Mouse (Mus musculus) c-Kit-positive CD71-positive TER-119-positive erythroid progenitor cells, embryonic 14.5 days (primary cell): Measurements from ENCODE around the gene Osbpl5.
A peak's percentile ranks its signal among the peaks of the same experiment; 100 is the strongest.

Experiments used
- DNase-seq: peaks from one replicate; pipeline ENCODE4 v3.0.0-alpha.2; 2013; ENCODE audit warnings: low spot score

Gene Osbpl5

DNA sequence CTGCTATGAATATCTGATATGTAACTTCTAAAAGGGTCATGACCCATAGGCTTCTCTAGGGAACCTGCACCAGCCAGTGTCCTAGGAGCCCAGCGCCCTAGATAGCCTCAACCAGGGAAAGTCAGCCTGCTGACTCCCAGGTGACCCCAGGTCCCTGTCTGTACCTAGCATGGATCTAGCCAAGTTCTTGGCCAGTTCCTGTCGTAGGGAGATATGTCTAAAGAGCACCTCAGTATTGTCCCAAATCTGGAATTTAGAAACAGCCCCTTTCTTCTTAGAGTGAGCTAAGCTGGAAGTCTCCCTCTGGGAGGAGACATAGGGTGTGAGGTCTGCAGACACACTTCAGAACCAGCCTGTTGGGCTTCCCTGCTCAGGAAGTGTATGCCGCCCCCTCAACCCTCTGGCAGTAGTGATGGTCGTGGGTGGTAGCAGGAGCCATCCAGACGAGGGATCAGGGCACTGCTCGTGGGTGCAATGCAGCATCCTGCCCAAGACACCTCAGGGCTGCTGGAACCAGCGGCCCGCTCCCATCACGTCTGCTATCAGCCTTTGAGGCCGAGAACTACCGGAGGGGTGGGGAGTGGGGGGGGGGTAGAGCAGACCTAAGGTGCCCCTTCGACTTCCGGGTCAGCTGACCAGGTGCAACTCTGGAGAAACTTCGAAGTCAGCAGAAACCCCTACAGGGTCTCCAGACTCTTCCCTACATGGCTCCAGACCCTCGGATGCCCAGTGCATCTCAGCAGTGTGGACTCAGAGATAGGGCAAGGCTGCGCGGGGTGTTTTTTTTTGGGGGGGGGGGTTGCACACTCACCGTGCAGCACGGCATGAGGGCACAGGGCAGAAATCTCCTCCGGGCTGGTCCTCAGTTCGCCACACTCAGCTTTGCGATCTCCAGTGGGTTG, at the start of gene Osbpl5:
Gene Osbpl5 (minus strand): TSS at position 861 of the 902 bp plus-strand sequence.
- DNase-seq, result no peak

DNA sequence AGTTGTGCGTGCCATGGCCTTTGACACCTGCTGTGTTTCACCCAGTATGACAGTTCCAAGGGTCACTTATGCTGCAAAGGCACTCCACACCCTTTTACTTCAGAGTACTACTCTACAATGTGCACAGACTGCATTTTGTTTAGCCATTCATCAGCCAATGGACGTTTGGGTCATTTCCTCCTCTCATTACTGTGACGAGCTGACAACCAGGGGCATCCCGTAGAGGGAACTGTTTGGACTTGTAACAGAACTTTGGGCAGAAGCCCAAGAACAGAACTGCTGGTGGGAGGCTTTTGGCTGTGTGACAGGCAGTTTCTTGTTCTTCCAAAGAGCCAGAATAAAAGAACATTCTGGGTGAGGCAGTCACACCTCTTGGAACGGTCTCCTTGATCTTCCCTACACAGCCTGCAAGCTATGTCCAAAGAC, 48.4 kb upstream of the Osbpl5 start:
- DNase-seq, result no peak

- DNase-seq, result no peak
Measured at GRCm38 (mm10) chr7:143801195-143802065, 44.6 kb upstream of the Osbpl5 start.

DNA sequence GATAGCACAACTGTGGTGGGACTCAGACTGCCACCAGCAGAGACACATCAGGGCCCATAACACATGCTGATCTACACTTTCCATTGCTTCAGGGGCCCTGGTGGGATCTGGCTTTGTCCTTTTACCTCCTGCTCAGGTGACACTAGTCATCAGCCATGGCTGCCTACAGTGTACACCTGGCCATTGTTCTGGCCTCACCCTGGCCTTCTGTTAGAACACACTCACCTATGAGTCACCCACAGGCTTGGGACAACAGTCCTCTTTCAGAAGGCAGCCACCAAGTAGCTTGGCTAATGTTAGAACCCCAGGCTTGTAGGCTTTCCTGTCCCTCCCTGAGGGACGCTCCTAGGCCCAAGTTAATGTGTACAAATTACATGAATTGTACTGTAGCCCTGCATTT, 44.0 kb upstream of the Osbpl5 start:
- no peak for DNase-seq

- no peak for DNase-seq
Measured at GRCm38 (mm10) chr7:143798783-143799182, 42.0 kb upstream of the Osbpl5 start.

- no peak for DNase-seq
Measured at GRCm38 (mm10) chr7:143793121-143793520, 36.3 kb upstream of the Osbpl5 start.

DNA sequence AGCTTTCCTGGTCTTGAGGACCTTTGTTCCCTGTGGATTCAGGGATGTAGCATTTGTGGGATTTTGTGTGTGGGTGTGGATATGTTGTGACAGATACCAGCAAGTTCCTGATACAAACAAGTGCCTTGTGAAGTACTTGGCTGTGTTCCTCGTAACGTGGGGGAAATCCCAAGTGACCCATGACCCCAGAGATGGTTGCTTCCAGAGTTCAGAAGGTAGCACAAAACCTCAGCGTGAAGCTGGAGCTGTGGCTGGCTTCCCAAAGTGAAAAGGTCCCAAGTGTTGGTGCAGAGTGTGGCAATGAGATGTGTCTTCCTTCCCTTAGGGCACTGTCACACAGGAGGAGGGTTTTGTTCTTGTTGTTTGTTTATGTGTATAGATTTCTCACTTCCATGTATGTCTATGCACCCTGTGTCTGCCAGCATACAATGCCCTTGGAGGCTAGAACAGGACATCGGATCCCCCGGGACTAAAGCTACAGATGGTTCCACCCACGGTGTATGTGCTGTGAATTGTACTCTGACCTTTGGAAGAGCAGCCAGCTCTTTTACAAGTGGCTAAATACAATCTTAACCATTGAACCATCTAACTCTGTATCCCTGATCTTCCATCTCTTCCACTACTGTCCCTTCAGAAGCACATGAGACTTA, 35.7 kb upstream of the Osbpl5 start:
- no peak for DNase-seq

- DNase-seq, result no peak
Measured at GRCm38 (mm10) chr7:143783996-143784829, 27.4 kb upstream of the Osbpl5 start, which contains the start of gene Mrgpre. Gene Mrgpre (minus strand): TSS chr7:143784500.

DNA sequence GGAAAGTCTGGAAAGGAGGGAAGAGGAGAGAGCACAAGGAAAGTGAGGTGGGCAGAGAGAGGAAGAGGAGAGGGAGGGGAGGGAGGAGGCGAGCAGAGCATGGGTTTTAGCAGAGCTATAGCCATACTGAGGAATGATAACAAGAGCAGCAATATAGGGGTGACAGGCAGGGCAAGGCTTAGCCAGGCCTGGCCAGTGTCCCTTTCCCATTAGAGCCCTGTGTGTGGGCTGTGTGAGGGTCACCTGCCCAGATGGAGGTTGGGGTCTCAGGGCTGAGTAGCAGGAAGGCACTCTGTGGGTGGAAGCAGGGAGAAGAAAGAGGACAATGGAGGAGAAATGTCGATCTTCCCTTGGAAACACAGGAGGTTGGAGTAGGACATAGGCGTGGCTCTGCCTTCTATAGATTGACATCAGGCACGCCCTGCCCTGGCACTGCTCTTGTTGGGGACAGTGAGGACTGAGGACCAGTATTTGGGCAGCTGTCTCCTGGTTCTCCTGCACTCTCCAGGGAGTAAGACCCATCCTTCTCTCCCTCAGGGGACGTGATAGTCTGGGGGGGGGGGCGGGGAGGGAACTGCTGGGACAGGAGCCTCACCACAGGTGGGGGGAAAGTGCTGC, 26.7 kb upstream of the Osbpl5 start:
- DNase-seq, result no peak

DNA sequence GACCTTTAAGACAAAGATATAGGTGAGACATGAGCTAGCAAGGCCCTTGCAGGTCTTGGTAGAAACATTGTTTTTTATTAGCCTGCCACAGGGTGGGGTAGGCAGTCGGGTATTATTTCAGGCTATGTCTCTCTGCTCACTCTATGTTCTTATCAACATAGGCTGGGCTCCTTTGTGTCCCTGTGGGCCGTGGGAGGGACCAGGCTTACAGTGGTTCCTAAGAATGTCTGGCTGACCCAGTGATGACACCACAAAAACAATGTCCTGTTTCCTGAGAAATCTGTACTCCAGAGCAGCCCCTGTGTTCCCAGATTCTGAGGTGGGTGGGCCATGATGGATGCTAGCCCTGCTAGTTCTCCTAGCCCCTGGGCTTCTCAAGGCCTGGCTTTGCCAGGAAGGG, 20.6 kb upstream of the Osbpl5 start:
- DNase-seq, result no peak

DNA sequence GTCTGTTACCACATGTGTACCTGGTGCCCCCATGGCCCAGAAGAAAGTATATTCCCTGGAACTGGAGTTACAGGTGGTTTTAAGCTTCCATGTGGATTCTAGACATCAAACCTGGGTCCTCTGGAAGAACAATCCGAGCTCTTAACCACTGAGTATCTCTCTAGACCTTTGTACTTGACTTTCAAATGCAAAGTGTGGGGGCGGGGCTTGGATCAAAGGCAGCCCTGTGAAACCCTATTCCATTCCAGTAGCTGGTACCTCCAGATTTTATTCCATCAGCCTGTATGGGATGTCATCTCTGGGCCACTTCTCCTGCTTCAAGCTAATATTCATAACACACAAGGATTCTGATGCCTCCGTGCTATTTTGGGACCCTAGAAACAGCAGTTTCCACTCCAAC, 19.4 kb upstream of the Osbpl5 start:
- DNase-seq, result no peak

GRCm38 (mm10) chr7:143769461-143769860, 12.7 kb upstream of the Osbpl5 start:
- no peak for DNase-seq

- no peak for DNase-seq
Measured at GRCm38 (mm10) chr7:143768267-143768666, 11.5 kb upstream of the Osbpl5 start.

- DNase-seq, result no peak
Measured at GRCm38 (mm10) chr7:143766893-143767292, 10.1 kb upstream of the Osbpl5 start, which contains the start of gene Mrgprg. Gene Mrgprg (minus strand): TSS chr7:143766993.

DNA sequence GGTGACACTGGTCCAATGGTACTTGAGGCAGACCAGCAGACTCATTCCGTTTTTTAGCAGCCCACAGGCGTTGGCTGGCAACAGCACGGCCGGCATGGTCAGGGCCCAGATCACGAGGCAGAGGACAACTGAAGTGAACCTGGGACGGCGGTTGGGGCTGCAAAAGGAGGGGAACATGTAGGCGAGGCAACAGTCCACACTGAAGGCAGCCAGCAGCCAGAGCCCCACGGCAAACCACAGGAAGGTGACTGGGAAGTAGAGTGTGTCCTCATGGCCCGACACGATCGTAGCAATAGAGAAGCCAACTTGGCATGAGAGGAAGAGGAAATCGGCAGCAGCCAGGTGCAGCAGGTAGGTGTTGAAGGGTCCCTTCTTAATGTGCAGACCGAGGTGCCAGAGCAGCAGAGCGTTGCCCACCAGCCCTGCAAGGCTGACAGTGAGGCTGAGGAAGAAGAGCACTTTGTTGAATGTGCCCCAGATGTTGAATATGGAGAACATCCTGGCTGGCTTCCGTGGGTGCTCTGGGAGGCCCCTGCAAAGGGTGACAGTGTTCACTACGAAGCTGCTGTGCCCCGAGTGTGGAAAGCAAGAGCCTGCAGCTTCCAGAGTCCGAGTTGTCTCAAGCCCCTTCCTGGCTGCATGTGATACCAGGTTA, 8.2 kb upstream of the Osbpl5 start:
- no peak for DNase-seq

- peak; percentile 29 for DNase-seq
Measured at GRCm38 (mm10) chr7:143763794-143764193, 7.0 kb upstream of the Osbpl5 start.

DNA sequence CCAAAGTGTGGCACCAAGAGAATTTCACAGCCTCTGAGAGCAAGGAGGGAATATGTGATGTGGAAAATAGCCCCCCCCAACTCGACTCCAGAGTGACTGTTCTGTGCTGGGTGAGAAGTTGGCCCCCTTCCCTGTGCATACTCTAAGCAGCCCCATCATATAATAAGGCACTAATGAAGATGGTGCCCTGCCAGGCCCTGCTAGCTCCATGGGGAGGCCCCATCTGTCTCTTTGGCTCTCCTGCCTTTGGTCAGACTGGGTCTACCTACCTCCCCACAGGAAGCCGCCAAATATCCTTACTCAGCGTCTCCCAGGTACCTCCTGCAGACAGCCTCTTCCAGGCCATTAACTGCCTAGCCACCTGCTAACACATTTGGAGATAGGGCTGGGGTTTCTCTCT, 2.2 kb upstream of the Osbpl5 start:
- no peak for DNase-seq

GRCm38 (mm10) chr7:143757696-143758095, 911 bp upstream of the Osbpl5 start:
- DNase-seq, result no peak

- DNase-seq, result peak; percentile 27
Measured at GRCm38 (mm10) chr7:143757027-143757390, 224 bp upstream of the Osbpl5 start.

DNA sequence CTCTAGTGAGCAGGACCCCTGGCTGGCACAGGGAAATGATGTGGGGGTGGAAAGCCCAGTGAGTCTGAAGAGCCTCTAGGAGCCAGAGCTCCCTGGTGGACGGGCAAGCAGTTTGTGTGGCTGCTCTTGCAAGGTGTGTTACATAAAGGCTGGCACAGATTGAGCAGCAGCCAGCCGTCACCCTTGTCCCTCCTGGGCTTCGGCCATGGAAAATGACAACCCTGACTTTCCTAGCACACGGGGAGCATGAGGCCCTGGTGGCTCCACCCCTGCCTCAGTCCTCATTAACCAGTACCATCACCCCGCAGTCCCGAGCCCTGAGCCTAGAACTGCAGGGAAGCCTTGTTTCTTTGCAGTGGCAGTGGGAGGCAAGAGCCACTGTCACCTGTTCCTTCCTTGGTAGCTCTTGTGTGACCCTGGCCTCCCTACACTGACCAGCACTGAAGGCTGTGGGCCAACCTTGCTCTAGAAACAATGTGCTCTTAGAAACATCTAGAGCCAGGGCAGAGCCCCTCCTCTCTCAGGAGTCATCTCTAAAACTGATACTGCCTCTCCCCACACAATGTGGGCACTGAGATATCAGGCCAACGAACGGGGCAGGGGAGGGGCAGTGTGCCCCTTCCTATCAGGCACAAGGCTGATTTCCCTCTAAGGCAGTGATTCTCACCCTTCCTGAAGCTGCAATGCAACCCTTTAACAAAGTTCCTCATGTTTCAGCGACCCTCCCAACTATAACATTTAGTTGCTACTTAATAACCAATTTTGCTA, 1.2 kb downstream of the Osbpl5 start:
- no peak for DNase-seq
